Mouse (Mus musculus): Measurements from ENCODE around the gene Jakmip3. TPM values are rescaled to one million over a fixed set of nuclear protein-coding genes. Genes with fewer than 3 reads are reported as not detected.

Gene Jakmip3
- total and polyA plus RNA-seq, 2 experiments from 2014 or later: 7.6 to 12.4 TPM

DNA sequence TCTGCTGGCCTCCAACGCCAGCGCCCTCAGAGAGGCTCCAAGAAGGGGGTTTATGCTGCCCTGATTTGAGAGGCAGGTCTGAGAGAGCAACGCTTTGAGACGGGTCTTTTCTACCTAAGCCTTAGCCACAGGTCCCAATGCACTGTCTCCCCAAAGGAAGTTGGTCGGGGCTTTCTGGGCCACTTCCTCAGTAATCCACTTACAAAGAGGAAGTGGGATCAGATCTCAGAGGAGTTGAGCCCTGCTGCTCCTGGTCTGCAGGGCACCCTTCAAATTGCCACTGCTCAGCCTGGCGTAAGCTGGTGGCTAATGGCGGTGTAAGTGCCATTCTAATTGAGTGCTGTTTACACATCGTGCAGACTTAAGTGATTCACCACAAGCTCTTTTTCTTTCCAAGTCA, 191.0 kb downstream of the Jakmip3 start:
- 73% methylated on average over 8 of the region's 8 CpGs for WGBS
- DNase-seq (ENCODE audit: low spot score): no peak
- TF ChIP-seq CTCF (IDR thresholded peaks at IDR 0.05; ENCODE audit: low read depth): no peak
- Histone ChIP-seq H3K27ac (no peak overlapping the region), H3K36me3 (ENCODE audit: insufficient read depth, low read length) (no peaks in the 10 kb centered on the region), H3K27me3 (ENCODE audit: insufficient read depth, low read length) (no peaks in the 10 kb centered on the region), H3K9ac (replicated peaks; ENCODE audit: low read length) (no peak overlapping the region), H3K9me3 (ENCODE audit: low read length) (no peaks in the 10 kb centered on the region), H3K4me1 (ENCODE audit: insufficient read depth, low read length) (peaks cover 11% of the 10 kb centered on the region; the same call in 1 of the 2 replicates), H3K4me2 (ENCODE audit: low read depth, low read length) (no peak overlapping the region), H3K4me3 (ENCODE audit: low read length) (no peak overlapping the region)
- no peak for ATAC-seq

DNA sequence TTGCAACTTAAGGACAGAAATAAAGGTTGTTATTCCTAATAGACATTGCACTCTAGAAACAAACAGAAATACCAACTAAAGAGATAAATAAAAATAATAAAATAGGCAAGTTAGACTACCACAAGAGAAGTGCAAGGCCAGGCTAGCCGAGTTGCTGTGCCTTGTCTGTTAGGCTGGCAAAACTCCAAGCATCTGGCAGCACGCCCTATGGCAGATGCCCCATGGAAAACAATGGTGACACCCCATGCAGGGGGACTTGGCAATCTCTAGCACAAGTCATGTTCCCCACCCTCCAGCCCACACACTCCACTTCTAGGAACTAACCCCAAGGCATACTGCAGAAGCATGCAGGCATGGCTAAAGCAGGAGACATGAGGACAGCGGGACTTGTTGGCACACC, 192.9 kb downstream of the Jakmip3 start:
- Histone ChIP-seq H3K4me1 (ENCODE audit: insufficient read depth, low read length) (peaks cover 19% of the 10 kb centered on the region; the same call in 1 of the 2 replicates), H3K27me3 (ENCODE audit: insufficient read depth, low read length) (no peaks in the 10 kb centered on the region), H3K36me3 (ENCODE audit: insufficient read depth, low read length) (no peaks in the 10 kb centered on the region), H3K4me2 (ENCODE audit: low read depth, low read length) (no peak overlapping the region), H3K9me3 (ENCODE audit: low read length) (no peaks in the 10 kb centered on the region), H3K27ac (no peak overlapping the region), H3K4me3 (ENCODE audit: low read length) (no peak overlapping the region), H3K9ac (replicated peaks; ENCODE audit: low read length) (no peak overlapping the region)
- peak; percentile 79 for DNase-seq (ENCODE audit: low spot score)
- no peak for ATAC-seq
- WGBS: 39% methylated on average over 3 of the region's 3 CpGs
- no peak for TF ChIP-seq CTCF (IDR thresholded peaks at IDR 0.05; ENCODE audit: low read depth)

Other genes with a start within 250 kb of the Jakmip3 start
- 67.0 and 70.8 TPM in 2 replicates for gene Ppp2r2d, start 94.7 kb upstream of the Jakmip3 start, total RNA-seq (2014; rRNA removed)
- gene Ppp2r2d, start 94.7 kb upstream of the Jakmip3 start, polyA plus RNA-seq (2015; fragmentation: Nextera tagmentation; extraction: Ambion mirVana): 97.3 and 99.5 TPM in 2 replicates
- 40.8 and 46.1 TPM in 2 replicates for gene Mapk1ip1, start 94.5 kb upstream of the Jakmip3 start, total RNA-seq (2014; rRNA removed)
- 30.6 and 32.4 TPM in 2 replicates for gene Mapk1ip1, start 94.5 kb upstream of the Jakmip3 start, polyA plus RNA-seq (2015; fragmentation: Nextera tagmentation; extraction: Ambion mirVana)
- gene Bnip3, start 31.2 kb upstream of the Jakmip3 start, total RNA-seq (2014; rRNA removed): 115 and 170 TPM in 2 replicates
- 162 and 163 TPM in 2 replicates for gene Bnip3, start 31.2 kb upstream of the Jakmip3 start, polyA plus RNA-seq (2015; fragmentation: Nextera tagmentation; extraction: Ambion mirVana)
- gene Dpysl4, start 145.3 kb downstream of the Jakmip3 start, total RNA-seq (2014; rRNA removed): 170 and 187 TPM in 2 replicates
- 157 and 161 TPM in 2 replicates for gene Dpysl4, start 145.3 kb downstream of the Jakmip3 start, polyA plus RNA-seq (2015; fragmentation: Nextera tagmentation; extraction: Ambion mirVana)